Comparison of ENCODE assay signal across 13 mouse cellular contexts in the genomic region with DNA sequence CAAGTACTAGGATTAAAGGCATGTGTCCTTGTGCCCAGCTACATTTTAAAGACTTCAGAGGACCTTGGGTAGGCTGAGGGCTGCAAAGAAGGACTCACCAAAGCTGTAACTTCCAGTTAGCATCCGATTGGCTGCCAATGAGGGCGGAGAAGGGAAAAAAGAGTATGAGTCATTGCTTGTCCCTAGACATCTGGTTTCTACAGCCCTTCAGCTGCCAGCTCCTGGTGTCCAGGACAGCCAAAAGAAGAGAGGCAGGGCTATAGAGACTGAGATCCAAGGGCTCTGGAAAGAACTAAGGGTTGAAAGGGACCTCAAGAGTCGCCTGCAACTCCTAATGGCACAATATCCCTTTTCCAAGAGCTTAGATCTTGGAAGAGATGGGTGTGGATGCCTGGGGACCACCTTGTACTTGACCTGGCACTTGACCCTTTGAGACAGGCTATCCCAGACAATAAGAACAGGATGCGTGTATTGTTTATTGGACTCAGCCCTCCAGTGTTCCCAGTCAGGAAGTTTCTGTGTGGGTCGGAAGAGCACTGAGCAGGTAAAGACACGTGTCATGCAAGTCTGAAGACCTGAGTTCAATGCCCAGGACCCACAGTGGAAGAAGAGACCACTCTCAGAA. TPM values are rescaled to one million over a fixed set of nuclear protein-coding genes. Genes with fewer than 3 reads are reported as not detected.
A peak's percentile ranks its signal among the peaks of the same experiment; 100 is the strongest.
DNase-seq lines count a peak whose midpoint lies in the region; ATAC-seq and TF ChIP-seq lines count a peak whose summit lies in the region.
"Had no signal": no experiment of that assay in that cellular context is flagged by ENCODE, and none has a peak within 500 bp of the region (broad histone marks: within the 10 kb centered on the region; RNA-seq: fewer than 3 reads in every experiment).

No protein-coding gene starts in this region.

- no peaks in the 10 kb centered on the region for H3K79me2 ChIP-seq in heart, adult 2 months (replicated peaks; ENCODE audit: control insufficient read depth, insufficient read depth, low read length)

- H3K36me3 ChIP-seq in heart, adult 2 months (ENCODE audit: control insufficient read depth, insufficient read depth, low read length) = peaks cover 6% of the 10 kb centered on the region; the same call in 1 of the 2 replicates
- peaks cover 24% of the 10 kb centered on the region for H3K36me3 ChIP-seq in heart, embryonic 11.5 days (ENCODE audit: control insufficient read depth, insufficient read depth, low read length)
- peaks cover 71% of the 10 kb centered on the region for H3K36me3 ChIP-seq in limb, embryonic 10.5 days
- H3K36me3 ChIP-seq in midbrain, embryonic 16.5 days (ENCODE audit: control insufficient read depth, insufficient read depth, low read length) = peaks cover 17% of the 10 kb centered on the region

- H3K4me2 ChIP-seq in heart, embryonic 11.5 days = no peak overlapping the region
- no peak overlapping the region for H3K4me2 ChIP-seq in midbrain, embryonic 16.5 days (ENCODE audit: low read length)
- H3K4me2 ChIP-seq: hindbrain, embryonic 12.5 days; liver, embryonic 13.5 days had no signal

- no peak overlapping the region for H3K9ac ChIP-seq in heart, adult 2 months (ENCODE audit: low read depth, low read length)
- H3K9ac ChIP-seq in heart, embryonic 11.5 days (ENCODE audit: low read depth, low read length) = no peak overlapping the region
- H3K9ac ChIP-seq in midbrain, embryonic 16.5 days (ENCODE audit: low read depth, low read length) = no peak overlapping the region
- H3K9ac ChIP-seq: hindbrain, embryonic 12.5 days; liver, embryonic 13.5 days had no signal

- no peak overlapping the region for H3K4me3 ChIP-seq in heart, adult 2 months
- no peak overlapping the region for H3K4me3 ChIP-seq in heart, embryonic 11.5 days (ENCODE audit: low read depth, low read length)
- H3K4me3 ChIP-seq in brown adipose tissue, adult 24 weeks (ENCODE audit: insufficient read depth, low read depth, low read length) = no peak overlapping the region
- H3K4me3 ChIP-seq in limb, embryonic 10.5 days = no peak overlapping the region
- no peak overlapping the region for H3K4me3 ChIP-seq in midbrain, embryonic 16.5 days (ENCODE audit: low read depth, low read length)
- H3K4me3 ChIP-seq: hindbrain, embryonic 12.5 days; liver, embryonic 13.5 days; myocyte had no signal

- DNase-seq in heart, adult 2 months = peak; percentile 79 to 87
- DNase-seq in 416B (ENCODE audit: low read depth) = peak; percentile 41
- peak; percentile 73 to 76 for DNase-seq in heart, postnatal 14 days
- no peak for DNase-seq in limb, embryonic 10.5 days (ENCODE audit: low spot score)
- DNase-seq in cerebellum, adult 11 months = no peak
- DNase-seq: cerebellum, adult 9-10 months; layer of hippocampus, postnatal 36 days; liver, embryonic 13.5 days had no signal

- no peak for ATAC-seq in heart, embryonic 11.5 days (replicated peaks; ENCODE audit: insufficient number of reproducible peaks, low FRiP score, low TSS enrichment)
- no peak for ATAC-seq in midbrain, embryonic 16.5 days

- peak; percentile 78 for TF ChIP-seq EP300 in heart, adult 2 months (IDR thresholded peaks at IDR 0.05; ENCODE audit: insufficient read depth, low read depth, low read length)

- peaks cover 12% of the 10 kb centered on the region for H3K4me1 ChIP-seq in heart, adult 2 months (ENCODE audit: control insufficient read depth, insufficient read depth, low read length)
- H3K4me1 ChIP-seq in heart, embryonic 11.5 days (ENCODE audit: control insufficient read depth, insufficient read depth, low read length) = no peaks in the 10 kb centered on the region
- peaks cover 8% of the 10 kb centered on the region; the same call in 1 of the 2 replicates for H3K4me1 ChIP-seq in brown adipose tissue, adult 24 weeks (ENCODE audit: control insufficient read depth, insufficient read depth, insufficient read length, low read length)
- H3K4me1 ChIP-seq in limb, embryonic 10.5 days = peaks cover 3% of the 10 kb centered on the region; the same call in 1 of the 2 replicates
- H3K4me1 ChIP-seq in midbrain, embryonic 16.5 days (ENCODE audit: control insufficient read depth, insufficient read depth, low read length) = no peaks in the 10 kb centered on the region
- H3K4me1 ChIP-seq: hindbrain, embryonic 12.5 days; liver, embryonic 13.5 days had no signal

- TF ChIP-seq CTCF in heart, adult 2 months (IDR thresholded peaks at IDR 0.05) = no peak

- 34% methylated on average over 6 of the region's 6 CpGs for WGBS in heart, adult 2 months
- 81% methylated on average over 6 of the region's 6 CpGs for WGBS in heart, embryonic 11.5 days (ENCODE audit: insufficient replicate concordance)
- 85% methylated on average over 6 of the region's 6 CpGs for WGBS in limb, embryonic 10.5 days
- 92% methylated on average over 6 of the region's 6 CpGs for WGBS in midbrain, embryonic 16.5 days

- intact Hi-C loops in heart, adult 2 months (cut with DNase I) = no loop called here
- intact Hi-C loops in heart, postnatal 14 days (cut with DNase I) = no loop called here

- H3K27me3 ChIP-seq in heart, adult 2 months (ENCODE audit: control insufficient read depth, insufficient read depth, low read length) = no peaks in the 10 kb centered on the region
- no peaks in the 10 kb centered on the region for H3K27me3 ChIP-seq in heart, embryonic 11.5 days (ENCODE audit: control insufficient read depth, insufficient read depth, low read length)
- no peaks in the 10 kb centered on the region for H3K27me3 ChIP-seq in limb, embryonic 10.5 days (ENCODE audit: low read depth, poor library complexity, severe bottlenecking)
- no peaks in the 10 kb centered on the region for H3K27me3 ChIP-seq in midbrain, embryonic 16.5 days (ENCODE audit: control insufficient read depth, insufficient read depth, low read depth, low read length)
- H3K27me3 ChIP-seq: hindbrain, embryonic 12.5 days; liver, embryonic 13.5 days had no signal

- peak; percentile 52 for TF ChIP-seq POLR2A in heart, adult 2 months (IDR thresholded peaks at IDR 0.05; ENCODE audit: insufficient read depth, low read depth, low read length)

- H3K27ac ChIP-seq in heart, adult 2 months = peak overlapping the region; percentile 83
- H3K27ac ChIP-seq in heart, embryonic 11.5 days (ENCODE audit: low read depth, low read length) = no peak overlapping the region
- H3K27ac ChIP-seq in brown adipose tissue, adult 24 weeks (replicated peaks; ENCODE audit: low read depth, low read length) = peak overlapping the region; percentile 44
- no peak overlapping the region for H3K27ac ChIP-seq in limb, embryonic 10.5 days
- no peak overlapping the region for H3K27ac ChIP-seq in midbrain, embryonic 16.5 days (ENCODE audit: low read length)
- H3K27ac ChIP-seq: hindbrain, embryonic 12.5 days; liver, embryonic 13.5 days had no signal

- no peaks in the 10 kb centered on the region for H3K9me3 ChIP-seq in heart, embryonic 11.5 days (replicated peaks; ENCODE audit: control insufficient read depth, low read length)
- H3K9me3 ChIP-seq in limb, embryonic 10.5 days (replicated peaks) = no peaks in the 10 kb centered on the region
- no peaks in the 10 kb centered on the region for H3K9me3 ChIP-seq in midbrain, embryonic 16.5 days (replicated peaks; ENCODE audit: control insufficient read depth, low read length, poor library complexity, severe bottlenecking)
- H3K9me3 ChIP-seq: hindbrain, embryonic 12.5 days; liver, embryonic 13.5 days had no signal

RNA-seq across cellular contexts. Expression of a gene that starts 14.7 kb away (rescaled TPM):
- under 1 TPM; 0.34 to 0.73 TPM for total RNA-seq in heart, adult 2 months (2021)
- 0.91 and 2.2 TPM in 2 replicates for polyA plus RNA-seq in heart, adult 2 months (2012; rRNA removed)
- 0.23 TPM in 2 replicates for polyA plus RNA-seq in heart, embryonic 11.5 days (2014; fragmentation: Nextera tagmentation; extraction: Ambion mirVana)
- polyA plus RNA-seq in brown adipose tissue, adult 24 weeks (2012; ENCODE audit: insufficient read depth, insufficient read length, missing spikeins) = 22.0 and 26.4 TPM in 2 replicates
- under 1 TPM; 0.15 to 0.57 TPM for total RNA-seq in heart, postnatal 14 days (2021)
- 0.23 and 0.48 TPM in 2 replicates for polyA plus RNA-seq in limb, embryonic 10.5 days (2016; fragmentation: Nextera tagmentation; extraction: Ambion mirVana)
- polyA plus RNA-seq in midbrain, embryonic 16.5 days (2015; fragmentation: Nextera tagmentation; extraction: Ambion mirVana) = 0.15 and 0.16 TPM in 2 replicates

RNA-seq across cellular contexts. Expression of a gene that starts 19.0 kb away (rescaled TPM):
- 1 to 10 TPM; 1.5 to 2.0 TPM for total RNA-seq in heart, adult 2 months (2021)
- 25.2 and 34.9 TPM in 2 replicates for polyA plus RNA-seq in heart, adult 2 months (2012; rRNA removed)
- polyA plus RNA-seq in heart, embryonic 11.5 days (2014; fragmentation: Nextera tagmentation; extraction: Ambion mirVana) = 3.9 and 5.6 TPM in 2 replicates
- polyA plus RNA-seq in brown adipose tissue, adult 24 weeks (2012; ENCODE audit: insufficient read depth, insufficient read length, missing spikeins) = 2.0 TPM in 1 of 2 replicates, not detected in the other
- total RNA-seq in heart, postnatal 14 days (2021) = 1 to 10 TPM; 4.2 to 4.4 TPM
- polyA plus RNA-seq in limb, embryonic 10.5 days (2016; fragmentation: Nextera tagmentation; extraction: Ambion mirVana) = 8.0 and 9.7 TPM in 2 replicates
- 5.9 and 6.7 TPM in 2 replicates for polyA plus RNA-seq in midbrain, embryonic 16.5 days (2015; fragmentation: Nextera tagmentation; extraction: Ambion mirVana)

RNA-seq across cellular contexts. Expression of a gene that starts 24.4 kb away (rescaled TPM):
- total RNA-seq in heart, adult 2 months (2021) = 10 to 100 TPM; 15.6 to 19.1 TPM
- 11.9 and 12.5 TPM in 2 replicates for polyA plus RNA-seq in heart, adult 2 months (2012; rRNA removed)
- 19.9 TPM in 2 replicates for polyA plus RNA-seq in heart, embryonic 11.5 days (2014; fragmentation: Nextera tagmentation; extraction: Ambion mirVana)
- 16.2 and 17.6 TPM in 2 replicates for polyA plus RNA-seq in brown adipose tissue, adult 24 weeks (2012; ENCODE audit: insufficient read depth, insufficient read length, missing spikeins)
- 10 to 100 TPM; 13.0 to 13.9 TPM for total RNA-seq in heart, postnatal 14 days (2021)
- polyA plus RNA-seq in limb, embryonic 10.5 days (2016; fragmentation: Nextera tagmentation; extraction: Ambion mirVana) = 18.6 and 22.9 TPM in 2 replicates
- polyA plus RNA-seq in midbrain, embryonic 16.5 days (2015; fragmentation: Nextera tagmentation; extraction: Ambion mirVana) = 15.8 and 20.4 TPM in 2 replicates

RNA-seq across cellular contexts. Expression of a gene that starts 31.2 kb away (rescaled TPM):
- 1 to 10 TPM; 2.8 to 4.3 TPM for total RNA-seq in heart, adult 2 months (2021)
- polyA plus RNA-seq in heart, adult 2 months (2012; rRNA removed) = 7.3 and 9.5 TPM in 2 replicates
- 5.9 and 6.5 TPM in 2 replicates for polyA plus RNA-seq in heart, embryonic 11.5 days (2014; fragmentation: Nextera tagmentation; extraction: Ambion mirVana)
- 0.95 and 2.3 TPM in 2 replicates for polyA plus RNA-seq in brown adipose tissue, adult 24 weeks (2012; ENCODE audit: insufficient read depth, insufficient read length, missing spikeins)
- 1 to 10 TPM; 6.6 to 8.5 TPM for total RNA-seq in heart, postnatal 14 days (2021)
- 12.6 and 14.8 TPM in 2 replicates for polyA plus RNA-seq in limb, embryonic 10.5 days (2016; fragmentation: Nextera tagmentation; extraction: Ambion mirVana)
- polyA plus RNA-seq in midbrain, embryonic 16.5 days (2015; fragmentation: Nextera tagmentation; extraction: Ambion mirVana) = 8.2 and 9.2 TPM in 2 replicates

RNA-seq across cellular contexts. Expression of a gene that starts 31.3 kb away (rescaled TPM):
- total RNA-seq in heart, adult 2 months (2021) = 10 to 100 TPM; 17.1 to 20.0 TPM
- polyA plus RNA-seq in heart, adult 2 months (2012; rRNA removed) = 24.8 and 29.1 TPM in 2 replicates
- 26.0 and 28.0 TPM in 2 replicates for polyA plus RNA-seq in heart, embryonic 11.5 days (2014; fragmentation: Nextera tagmentation; extraction: Ambion mirVana)
- 11.5 and 13.6 TPM in 2 replicates for polyA plus RNA-seq in brown adipose tissue, adult 24 weeks (2012; ENCODE audit: insufficient read depth, insufficient read length, missing spikeins)
- total RNA-seq in heart, postnatal 14 days (2021) = 10 to 100 TPM; 22.6 to 23.0 TPM
- polyA plus RNA-seq in limb, embryonic 10.5 days (2016; fragmentation: Nextera tagmentation; extraction: Ambion mirVana) = 25.9 and 32.2 TPM in 2 replicates
- polyA plus RNA-seq in midbrain, embryonic 16.5 days (2015; fragmentation: Nextera tagmentation; extraction: Ambion mirVana) = 18.8 and 19.2 TPM in 2 replicates

Comparison
In these comparisons a context has a peak if more than half of its experiments do, and no peak if none do; other contexts are left out.
1. H3K27ac ChIP-seq: peak in heart, adult 2 months (single experiment) and brown adipose tissue, adult 24 weeks (single experiment); none in heart, embryonic 11.5 days (single experiment), limb, embryonic 10.5 days (single experiment) and midbrain, embryonic 16.5 days (single experiment).
2. DNase-seq: peak in heart, adult 2 months (2 of 2), 416B (single experiment) and heart, postnatal 14 days (2 of 2); none in limb, embryonic 10.5 days (single experiment) and cerebellum, adult 11 months (single experiment).